Mouse (Mus musculus) 3134 (cell line): ENCODE results near the gene Aqp12.
"Not testable (repeated sequence)": the region's sequence is repeated elsewhere in the genome, so short reads cannot be mapped to it uniquely, and the experiment has no call there.

Experiments used
- DNase-seq: peaks from one replicate; pipeline ENCODE4 v3.0.0-alpha.2; 2011; ENCODE audit warnings: low spot score; ENCODE audit not compliant: insufficient read length; ENCODE audit errors: extremely low read depth

Aqp12 gene

DNA sequence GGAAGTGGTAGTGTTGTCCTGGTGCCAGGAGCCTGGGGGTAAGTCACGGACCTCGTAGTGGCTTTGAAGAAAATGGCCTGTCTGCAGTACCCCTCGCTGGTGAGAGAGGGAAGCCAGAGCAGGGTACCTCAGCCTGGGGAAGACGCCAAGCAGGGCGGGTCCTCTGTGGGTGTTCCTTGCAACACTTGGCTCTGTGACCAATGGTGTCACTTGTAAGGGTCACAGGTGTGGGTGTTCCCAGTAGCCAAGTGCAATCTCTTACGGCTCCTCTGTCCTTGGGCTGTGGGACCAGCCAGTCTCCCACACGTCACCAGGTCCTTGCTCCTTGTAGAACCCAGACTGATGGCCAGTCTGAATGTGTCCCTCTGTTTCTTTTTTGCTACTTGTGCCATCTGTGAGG is at the start of gene Aqp12:
Gene Aqp12, plus strand, starts transcription at position 274 of the 400 bp plus-strand sequence.
- DNase-seq = no peak

DNA sequence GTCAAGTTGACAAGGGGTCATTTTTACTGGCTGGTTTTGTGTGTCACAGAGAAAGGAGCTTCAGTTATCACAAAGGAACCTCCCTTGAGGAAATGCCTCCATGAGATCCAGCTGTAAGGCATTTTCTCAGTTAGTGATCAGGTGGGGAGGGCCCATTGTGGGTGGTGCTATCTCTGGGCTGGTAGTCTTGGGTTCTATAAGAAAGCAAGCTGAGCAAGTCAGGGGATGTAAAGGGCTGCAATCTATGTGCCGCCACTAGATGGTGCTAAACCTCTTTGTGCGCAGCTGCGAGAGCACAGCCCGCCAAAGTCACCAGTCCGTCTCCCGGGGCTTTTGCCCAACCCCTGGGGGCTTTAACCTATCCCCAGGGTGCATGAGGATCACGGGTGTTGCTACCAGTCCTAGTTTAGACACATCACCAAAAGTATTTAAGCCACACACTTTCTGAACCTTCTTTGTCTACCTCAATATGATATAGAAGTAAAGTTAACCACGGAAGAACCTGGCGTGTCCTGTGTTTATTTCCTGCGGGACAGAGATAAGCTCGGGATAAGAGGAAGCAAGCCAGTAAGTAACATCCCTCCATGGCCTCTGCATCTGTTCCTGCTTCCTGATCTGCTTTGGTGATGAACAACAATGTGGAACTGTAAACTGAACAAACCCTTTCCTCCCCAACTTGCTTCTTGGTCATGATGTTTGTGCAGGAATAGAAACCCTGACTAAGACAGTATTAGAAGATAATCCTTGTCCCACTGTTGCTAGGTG is 49.4 kb upstream of the Aqp12 start:
- DNase-seq = not testable (repeated sequence)

DNA sequence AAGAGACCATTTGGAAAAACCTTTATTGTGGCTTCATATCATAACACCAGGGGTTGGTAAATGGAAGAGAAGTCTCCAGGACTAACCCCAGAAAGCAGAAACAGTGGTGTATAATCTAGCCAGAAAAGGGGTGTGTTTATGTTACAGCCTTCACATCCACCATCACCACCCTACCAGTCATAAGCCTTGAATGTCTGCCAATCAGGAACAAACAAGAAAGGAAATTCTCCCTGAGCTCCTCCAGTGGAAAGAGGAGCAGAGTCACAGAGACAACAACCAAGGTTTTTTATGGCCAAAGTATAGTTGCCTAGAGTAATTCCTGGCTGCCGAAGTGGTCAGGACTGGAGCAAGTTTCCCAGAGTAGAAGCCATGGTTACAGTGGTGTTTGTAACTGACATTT is 47.1 kb upstream of the Aqp12 start:
- no peak for DNase-seq

DNA sequence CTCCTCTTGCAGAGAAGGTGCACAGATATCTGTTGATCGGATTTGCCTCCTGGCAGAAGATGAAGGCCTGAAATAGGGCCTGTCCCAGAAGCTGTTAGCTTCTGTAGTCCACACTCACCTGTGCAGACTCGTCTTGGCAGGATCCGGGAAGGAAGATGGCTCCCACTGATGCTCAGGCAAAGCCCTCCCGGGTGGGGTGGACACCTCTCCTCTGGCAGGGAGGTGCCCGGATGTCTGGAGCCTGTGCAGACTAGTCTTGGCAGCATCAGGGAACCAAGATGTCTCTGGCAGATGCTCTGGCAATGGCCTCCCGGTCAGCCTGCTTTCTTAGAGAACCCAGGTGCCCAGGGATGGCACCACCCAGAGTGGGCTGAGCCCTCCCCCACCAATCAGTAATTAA is 35.3 kb upstream of the Aqp12 start:
- DNase-seq = not testable (repeated sequence)

DNA sequence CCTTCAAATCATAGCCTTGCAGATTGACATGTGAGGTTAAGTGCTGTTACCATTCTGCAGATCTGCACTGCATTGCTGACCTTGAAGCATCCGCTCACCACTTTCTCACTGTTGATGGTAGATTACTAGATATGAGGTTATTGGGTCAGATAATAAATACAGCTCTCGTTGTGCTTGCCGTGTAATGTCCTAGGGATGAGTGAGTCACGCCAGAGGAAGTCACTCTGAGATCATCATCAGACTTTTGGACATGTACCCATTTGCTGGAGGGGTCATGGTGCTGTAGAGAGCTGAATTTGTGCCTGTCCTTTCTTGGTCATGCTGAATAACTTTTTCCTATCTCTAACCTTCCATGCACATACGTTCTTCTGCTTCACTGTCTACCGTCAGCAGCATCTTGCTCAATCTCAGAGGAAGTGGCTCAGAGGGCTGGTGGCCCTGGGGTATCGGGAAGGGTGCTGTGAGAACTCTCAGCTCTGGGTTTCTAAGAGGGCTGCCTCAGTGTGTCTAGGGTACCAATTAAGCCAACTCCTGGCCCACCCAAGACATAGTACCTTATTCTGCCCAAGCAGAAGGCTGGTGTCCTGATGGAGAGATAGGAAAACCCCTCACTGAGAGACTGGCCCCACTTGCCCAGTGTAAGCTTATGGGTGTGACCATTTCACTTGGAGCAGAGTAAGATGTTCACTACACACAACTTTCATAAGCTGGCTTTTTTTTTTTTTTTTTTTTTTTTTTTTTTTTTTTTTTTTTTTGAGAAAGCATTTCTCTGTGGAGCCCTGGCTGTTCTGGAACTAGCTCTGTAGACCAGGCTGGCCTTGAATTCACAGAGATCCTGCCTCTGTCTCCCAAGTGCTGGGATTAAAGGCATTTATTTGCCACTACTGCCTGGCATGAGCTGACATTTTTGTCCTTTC is 34.0 kb upstream of the Aqp12 start:
- peak; percentile 37 for DNase-seq

DNA sequence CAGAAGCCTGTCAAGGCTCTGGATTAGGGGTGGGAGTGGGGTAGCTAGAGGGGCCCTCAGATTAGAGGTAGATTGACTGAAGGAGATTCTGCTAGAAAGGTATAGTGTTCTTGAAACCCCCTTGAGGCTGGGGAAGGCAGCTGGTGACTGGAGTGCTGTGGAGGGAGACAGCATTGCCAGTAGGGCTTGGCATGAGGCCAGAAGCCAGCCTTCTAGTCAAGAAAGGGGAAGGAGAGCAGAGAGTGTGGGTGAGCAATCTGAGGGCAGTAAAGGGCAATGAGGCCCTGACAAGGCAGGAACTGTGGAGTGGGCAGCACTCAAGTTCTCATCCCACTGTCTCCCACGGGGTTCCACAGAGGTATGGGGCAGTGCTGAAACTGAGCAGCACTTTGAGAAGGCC is 33.3 kb upstream of the Aqp12 start:
- DNase-seq = peak; percentile 33

DNA sequence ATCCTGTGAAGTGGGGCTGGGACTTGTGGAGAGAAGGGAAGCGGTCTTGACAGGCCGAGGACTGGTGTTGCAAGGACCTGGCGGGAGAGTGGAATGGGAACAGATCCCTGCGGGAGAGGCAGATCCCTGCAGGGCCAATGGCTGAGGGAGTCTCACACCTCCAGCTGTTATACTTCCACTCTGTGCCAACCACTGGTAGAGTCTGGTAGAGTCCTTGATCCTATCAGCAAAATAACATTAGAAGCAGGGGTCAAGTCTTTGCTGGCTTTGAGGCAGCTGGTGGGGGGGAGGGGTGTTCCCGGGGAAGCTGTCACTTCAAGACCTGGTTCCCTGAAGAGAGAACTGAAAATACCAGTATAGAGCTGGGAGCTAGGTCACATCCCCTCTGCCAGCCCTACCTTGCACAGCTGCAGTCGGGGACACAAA is 30.0 kb upstream of the Aqp12 start:
- DNase-seq = no peak

DNA sequence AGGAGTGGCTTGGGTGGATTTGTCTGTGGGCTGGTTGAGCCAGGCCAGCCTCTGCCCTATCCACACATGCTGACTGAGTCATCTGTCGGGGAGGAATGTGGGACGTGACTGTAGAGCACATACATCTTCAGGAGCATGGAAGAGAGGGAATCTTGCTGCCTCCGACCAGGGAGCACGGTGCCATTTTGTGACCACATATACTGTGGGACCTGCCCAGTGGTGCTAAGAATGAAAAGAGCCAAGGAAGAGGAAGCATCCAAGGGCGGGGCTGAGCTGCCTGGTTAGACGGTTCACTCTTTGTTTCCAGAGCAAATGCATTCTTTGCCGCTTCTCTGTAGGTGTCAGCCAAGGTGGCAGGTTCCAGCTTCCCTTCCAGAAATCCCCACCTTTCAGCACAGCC is 27.5 kb upstream of the Aqp12 start:
- peak; percentile 45 for DNase-seq

DNA sequence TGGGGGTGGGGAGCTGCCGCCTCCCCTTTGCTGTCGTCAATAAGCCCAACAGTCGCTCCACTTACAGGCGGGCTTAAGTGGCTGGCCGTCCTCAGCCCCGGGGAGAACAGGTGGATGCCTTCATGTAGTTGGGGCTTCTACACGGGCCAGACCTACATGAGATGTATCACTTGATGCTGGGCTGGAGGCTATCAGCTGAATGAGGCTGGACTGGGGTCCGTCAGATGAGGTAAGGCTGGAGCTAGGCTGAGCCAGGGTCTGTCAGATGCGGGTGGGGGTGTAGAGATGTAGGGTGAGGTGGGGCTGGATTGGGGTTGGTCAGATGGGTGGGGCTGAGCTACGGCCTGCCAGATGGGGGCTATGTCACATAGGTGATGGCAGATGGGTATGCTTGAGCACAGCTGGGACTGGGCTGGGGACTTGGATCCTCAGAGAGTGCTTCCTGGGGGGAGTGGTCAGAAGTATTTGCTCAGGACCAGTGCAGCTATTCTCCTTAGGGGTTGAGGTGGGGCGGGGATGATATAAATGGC is 27.0 kb upstream of the Aqp12 start:
- DNase-seq = no peak

DNA sequence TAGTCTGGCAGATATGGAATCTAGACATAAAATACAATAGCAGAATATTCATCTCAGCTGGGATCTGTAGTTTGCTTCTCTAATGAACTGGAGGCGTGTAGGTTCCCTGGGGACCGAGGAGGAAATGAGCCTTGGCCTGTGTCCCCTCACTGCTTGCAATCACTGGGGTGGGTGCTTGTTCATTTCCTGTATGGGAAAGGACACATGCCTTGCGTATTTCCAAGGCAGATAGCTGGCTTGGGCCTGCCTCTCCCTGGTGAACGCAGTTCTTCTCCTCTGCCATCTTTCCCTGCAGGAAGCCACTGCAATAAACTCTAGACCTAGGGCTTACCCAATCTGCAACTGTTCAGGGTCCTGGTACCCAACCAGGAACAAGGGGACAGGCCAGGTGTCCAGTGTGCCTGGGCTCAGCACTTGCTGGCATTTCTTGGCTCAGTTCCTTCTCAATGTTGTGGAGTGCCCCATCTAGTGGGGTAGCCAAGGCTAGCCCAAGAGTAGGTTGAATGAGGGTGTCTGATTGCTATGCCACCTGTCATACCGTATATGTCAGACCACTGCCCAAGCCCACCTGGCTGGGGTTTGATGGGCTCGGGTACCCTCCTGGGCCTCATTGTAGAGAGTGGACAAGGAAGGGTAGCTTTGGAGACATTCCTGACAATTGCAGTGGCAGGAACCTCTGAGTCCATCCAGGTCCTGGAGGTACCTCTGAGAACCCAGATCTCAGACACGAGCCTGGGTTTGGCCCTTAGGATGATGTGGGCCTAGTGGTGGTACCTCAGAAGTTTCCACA is 24.9 kb upstream of the Aqp12 start:
- DNase-seq = no peak

DNA sequence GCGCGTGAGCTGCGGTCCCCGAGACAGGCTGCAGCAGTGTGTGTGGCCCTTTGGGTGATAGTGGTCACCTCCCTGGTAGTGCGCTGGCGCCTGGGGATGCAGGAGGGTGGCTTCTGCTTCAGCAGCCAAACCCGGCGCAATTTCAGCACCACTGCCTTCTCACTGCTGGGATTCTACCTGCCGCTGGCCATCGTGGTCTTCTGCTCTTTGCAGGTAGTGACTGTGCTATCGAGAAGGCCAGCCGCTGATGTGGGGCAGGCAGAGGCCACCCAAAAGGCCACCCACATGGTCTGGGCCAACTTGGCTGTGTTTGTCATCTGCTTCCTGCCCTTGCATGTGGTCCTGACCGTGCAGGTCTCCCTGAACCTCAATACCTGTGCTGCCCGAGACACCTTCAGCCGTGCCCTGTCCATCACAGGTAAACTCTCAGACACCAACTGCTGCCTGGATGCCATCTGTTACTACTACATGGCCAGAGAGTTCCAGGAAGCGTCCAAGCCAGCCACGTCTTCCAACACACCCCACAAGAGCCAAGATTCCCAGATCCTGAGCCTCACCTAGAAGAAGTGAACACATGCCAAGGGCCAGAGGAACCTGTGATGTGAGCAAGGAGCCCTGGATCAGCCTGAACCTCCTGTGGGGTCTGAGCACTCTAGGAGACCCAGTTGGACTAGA is 23.1 kb upstream of the Aqp12 start:
- DNase-seq = no peak

DNA sequence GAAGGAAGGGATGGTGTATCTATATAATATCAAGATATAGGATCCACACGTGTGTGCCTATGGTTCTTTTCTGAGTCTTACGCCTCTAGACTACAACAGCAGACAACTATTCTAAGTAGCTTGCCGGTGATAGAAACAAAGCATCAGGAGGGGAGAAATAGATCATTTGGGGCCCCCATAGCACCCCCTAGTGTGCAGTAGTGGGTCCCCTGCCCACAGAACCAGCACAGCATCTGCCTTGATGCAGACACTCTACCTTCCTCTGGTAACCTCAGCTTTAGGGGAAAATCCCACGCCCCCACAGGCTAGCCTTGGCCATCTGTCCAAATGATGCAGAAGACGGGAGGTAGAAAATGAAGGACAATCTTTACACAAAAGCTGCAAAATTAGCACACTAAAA is 21.1 kb upstream of the Aqp12 start:
- DNase-seq = no peak

DNA sequence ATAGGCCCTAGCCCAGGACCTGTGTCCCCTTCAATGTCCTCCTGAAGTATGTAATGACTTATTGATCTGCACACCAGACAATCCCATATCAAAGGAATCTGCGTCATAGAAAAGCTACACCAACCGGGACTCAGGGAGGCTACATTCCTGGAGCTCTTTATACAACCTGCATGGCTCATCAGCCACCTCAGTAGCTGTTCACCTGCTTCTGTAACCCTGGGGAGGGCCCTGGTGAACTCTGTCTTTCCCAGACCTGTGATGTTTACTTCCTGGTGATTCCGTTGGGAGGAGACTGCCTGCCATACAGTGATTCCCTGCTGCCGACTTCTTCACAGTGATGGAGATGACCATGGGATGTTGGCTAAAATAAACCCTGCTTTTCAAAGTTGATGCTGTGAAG is 17.2 kb upstream of the Aqp12 start:
- DNase-seq = no peak

DNA sequence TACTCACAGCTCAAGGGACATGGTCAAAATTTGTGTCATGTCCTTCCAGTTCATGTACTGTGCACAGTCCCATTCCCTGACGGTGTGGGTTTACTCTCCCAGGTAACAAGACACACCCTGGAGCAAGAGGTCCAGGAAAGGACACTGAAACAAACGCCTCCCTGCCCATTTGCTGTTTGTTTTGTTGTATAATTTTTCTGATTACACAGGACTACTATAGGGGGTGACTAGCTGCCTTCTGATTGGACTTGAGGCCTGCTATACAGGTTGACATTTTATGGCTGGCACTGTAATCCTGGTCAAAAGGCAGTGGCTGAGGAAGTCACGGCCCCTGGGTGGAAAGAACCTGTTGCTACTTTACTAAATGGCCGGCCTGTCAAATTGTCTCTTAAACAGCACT is 16.2 kb upstream of the Aqp12 start:
- no peak for DNase-seq

DNA sequence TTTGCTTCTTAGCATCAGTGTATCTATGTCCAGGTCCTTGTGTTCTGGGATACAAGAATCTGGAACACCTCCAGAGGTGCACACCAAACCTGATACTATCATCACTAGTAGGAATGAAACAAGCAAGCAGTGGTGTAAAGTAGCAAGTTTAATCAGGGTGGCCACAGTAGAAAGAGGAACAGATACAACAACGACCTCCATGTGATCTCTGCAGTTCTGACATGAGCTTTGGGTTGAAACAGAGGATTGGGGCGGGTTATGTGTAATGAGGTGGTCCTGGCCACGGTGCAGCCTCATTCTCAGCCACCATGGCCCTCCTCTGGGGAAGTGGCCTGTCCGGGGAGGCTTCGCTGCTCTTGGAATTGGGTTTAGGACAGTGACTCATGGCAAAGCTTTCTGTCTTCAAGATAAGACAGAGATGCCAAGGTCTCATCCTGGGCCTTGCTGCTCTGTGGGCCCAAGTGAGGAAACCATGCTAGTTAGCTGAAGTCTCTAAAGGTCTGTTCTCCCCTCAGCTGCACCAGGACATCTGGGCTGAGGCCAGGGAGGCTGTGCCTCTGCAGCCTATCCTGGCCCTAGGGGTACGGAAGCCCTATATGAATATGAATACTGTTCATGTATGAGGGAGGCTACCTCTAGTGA is 13.8 kb upstream of the Aqp12 start:
- DNase-seq = no peak

DNA sequence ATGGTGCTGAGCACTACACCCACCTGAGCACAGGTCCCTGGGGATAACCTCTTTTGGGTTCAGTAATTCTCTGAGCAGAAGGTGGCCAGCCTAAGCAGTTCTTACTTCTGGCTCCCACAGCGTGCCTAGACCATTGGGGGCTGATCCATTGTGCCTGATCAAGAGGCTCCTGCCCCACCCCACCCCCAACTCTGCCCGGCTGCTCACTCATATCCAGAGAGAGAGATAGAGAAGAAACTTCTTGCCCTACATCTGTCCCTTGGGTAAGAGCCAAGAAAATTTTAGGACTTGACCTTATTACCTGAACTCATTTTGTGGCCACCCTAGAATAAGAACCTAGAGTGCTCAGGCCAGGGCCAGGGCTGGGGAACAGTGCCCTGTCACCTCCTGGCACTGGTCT is 13.3 kb upstream of the Aqp12 start:
- no peak for DNase-seq

DNA sequence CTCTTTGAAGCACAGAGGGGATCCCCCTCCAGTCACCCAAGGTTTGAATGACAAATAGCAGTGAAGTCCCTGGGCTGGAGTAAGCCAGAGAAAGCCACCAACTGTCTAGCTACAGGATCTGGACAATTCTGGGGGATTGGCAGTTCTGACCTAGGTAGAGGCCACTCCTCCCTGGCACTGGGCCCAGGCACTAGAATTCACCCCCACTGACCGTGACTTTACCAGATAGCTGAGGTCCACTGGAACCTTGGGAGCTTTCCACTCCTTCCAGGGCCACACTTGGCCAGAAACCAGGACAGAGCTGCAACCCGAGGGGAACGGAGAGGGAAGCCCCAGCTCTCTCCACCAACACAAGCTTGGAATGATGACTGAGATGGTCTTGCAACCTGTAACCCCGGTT is 3.1 kb downstream of the Aqp12 start:
- DNase-seq = no peak

DNA sequence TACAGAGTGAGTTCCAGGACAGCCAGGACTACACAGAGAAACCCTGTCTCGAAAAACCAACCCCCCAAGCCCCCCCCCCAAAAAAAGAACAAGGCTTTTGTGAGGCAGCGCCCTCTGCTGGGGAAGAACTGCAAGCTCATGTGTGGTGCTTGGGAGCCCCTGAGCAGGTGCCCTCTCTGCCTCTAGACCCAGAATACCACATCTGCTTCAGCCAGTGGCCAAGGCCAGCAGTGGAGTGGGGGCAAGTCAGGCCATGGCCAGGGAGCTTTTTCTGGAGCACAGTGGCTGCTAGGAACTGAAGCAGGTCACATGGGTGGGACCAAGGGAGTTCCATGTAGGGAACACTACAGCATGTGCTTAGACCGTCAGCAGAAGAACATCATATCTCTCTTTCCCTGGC is 4.6 kb downstream of the Aqp12 start:
- DNase-seq = no peak

DNA sequence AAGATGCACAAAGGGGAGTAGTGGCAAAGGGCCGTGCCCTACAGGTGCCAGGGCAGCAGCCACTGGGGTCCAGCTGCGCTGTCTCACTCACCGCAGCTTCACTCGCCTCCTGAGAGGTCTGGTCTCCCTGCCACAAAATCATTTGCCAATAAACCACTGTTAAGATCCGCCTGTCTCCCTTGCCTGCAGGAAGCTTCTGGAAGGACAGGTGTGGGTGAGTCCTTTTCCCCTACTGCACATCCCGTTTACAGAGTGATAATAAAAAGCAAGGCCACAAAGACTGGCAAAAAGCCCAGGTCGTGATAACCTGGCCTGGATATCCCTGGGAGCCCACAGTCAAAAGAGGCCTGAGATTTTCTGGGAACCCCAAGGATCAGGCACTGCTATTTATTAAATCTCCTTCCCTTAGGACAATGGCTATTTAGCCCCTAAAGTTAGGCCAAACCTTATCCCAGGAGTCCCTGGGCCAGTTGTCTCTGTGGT is 6.0 kb downstream of the Aqp12 start:
- DNase-seq = no peak

DNA sequence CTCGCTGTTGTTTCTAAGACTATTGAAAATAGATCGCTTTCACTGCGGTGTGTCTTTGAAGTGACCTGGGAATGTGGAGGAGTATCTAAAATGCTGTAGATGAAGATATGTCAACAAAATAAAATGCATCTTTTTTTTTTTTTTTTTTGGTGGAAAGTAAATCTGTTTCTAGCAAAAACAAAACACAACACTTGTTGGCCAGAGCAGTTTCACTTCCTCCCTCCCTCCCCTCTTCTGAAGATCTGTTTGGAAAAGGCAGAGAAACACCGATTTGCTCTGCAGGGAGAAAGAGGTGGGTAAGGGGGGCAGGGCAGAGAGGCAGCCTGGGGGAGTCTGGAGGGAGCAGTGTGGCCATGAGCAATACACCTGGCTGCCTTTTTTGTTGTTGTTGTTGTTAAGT is 7.2 kb downstream of the Aqp12 start:
- DNase-seq = no peak
